Mouse (Mus musculus): ENCODE measurements around the gene Gpr19. TPM values are rescaled to one million over a fixed set of nuclear protein-coding genes. Genes with fewer than 3 reads are reported as not detected.

The Gpr19 gene
- polyA plus RNA-seq, 1 experiment, result 2.1 TPM

DNA sequence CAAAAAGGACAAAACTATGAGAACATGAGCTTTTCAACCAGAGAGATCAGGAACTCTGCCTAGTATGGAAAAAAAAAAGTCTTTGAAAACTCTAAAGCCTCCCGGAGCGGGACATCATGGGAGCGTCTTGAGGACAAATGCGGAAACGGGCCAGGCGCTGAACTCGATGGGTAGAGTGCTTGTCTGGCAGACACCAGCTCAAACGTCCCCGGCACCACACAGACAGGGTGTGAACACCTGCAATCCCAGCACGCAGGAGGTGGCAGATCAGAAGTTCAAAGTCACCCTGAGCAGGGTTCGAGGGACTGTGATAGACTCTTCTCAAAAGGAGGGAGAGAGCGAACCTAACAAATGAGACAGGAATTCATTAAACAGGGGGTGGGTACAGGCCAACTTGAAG, 37.0 kb downstream of the Gpr19 start:
- TF ChIP-seq CEBPB (IDR thresholded peaks at IDR 0.05; ENCODE audit: low read depth) (no peak), FOSL1 (IDR thresholded peaks at IDR 0.05; ENCODE audit: insufficient read depth, low read length, poor library complexity, severe bottlenecking) (no peak), MYOD1 (IDR thresholded peaks at IDR 0.05; ENCODE audit: control insufficient read depth, insufficient read length, low read depth) (no peak), USF1 (IDR thresholded peaks at IDR 0.05; ENCODE audit: low read depth) (no peak), MYOG (IDR thresholded peaks at IDR 0.05; ENCODE audit: control insufficient read depth, extremely low read depth, insufficient read length) (no peak), MAX (IDR thresholded peaks at IDR 0.05) (no peak)

DNA sequence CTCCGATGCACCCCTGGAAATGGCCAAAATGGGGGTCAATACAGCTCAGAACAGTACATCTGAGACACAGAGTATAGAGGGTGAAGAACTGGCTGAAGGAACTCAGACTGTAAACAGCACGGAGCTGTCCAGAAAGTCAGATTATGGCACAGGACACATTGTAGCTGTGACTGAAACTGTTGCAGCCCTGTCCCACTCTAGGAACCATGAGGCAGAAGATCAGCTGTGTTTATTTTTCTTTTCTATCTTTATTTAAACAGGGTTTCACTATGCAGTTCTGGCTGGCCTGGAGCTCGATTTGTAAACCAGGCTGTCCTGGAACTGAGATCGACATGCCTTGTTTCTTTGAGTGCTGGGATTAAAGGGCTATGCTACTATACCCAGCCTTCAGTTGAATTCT, 38.1 kb downstream of the Gpr19 start:
- Histone ChIP-seq H3ac (ENCODE audit: control insufficient read depth, insufficient read length, low read depth) (no peak overlapping the region), H3K27me3 (ENCODE audit: control insufficient read depth, insufficient read depth, insufficient read length) (no peaks in the 10 kb centered on the region), H3K79me3 (ENCODE audit: low read depth) (no peaks in the 10 kb centered on the region), H3K4me3 (ENCODE audit: insufficient read depth, poor library complexity, severe bottlenecking) (no peak overlapping the region), H3K79me2 (ENCODE audit: control insufficient read depth, insufficient read depth) (no peaks in the 10 kb centered on the region), H3K36me3 (ENCODE audit: control insufficient read depth, insufficient read depth) (no peaks in the 10 kb centered on the region)
- no peak for TF ChIP-seq MYOD1 (IDR thresholded peaks at IDR 0.05; ENCODE audit: control insufficient read depth, insufficient read length, low read depth)
- no peak for TF ChIP-seq USF1 (IDR thresholded peaks at IDR 0.05; ENCODE audit: low read depth)
- TF ChIP-seq FOSL1 (IDR thresholded peaks at IDR 0.05; ENCODE audit: insufficient read depth, low read length, poor library complexity, severe bottlenecking), result no peak
- TF ChIP-seq CEBPB (IDR thresholded peaks at IDR 0.05; ENCODE audit: low read depth), result no peak
- no peak for TF ChIP-seq MYOG (IDR thresholded peaks at IDR 0.05; ENCODE audit: control insufficient read depth, extremely low read depth, insufficient read length)
- no peak for TF ChIP-seq MAX (IDR thresholded peaks at IDR 0.05)

More for the DNA sequence above, 37.0 kb downstream of the Gpr19 start:
- Histone ChIP-seq H3K27me3 (ENCODE audit: control insufficient read depth, insufficient read depth, insufficient read length) (no peaks in the 10 kb centered on the region), H3K79me2 (ENCODE audit: control insufficient read depth, insufficient read depth) (no peaks in the 10 kb centered on the region), H3K36me3 (ENCODE audit: control insufficient read depth, insufficient read depth) (no peaks in the 10 kb centered on the region), H3ac (ENCODE audit: control insufficient read depth, insufficient read length, low read depth) (no peak overlapping the region), H3K4me3 (ENCODE audit: insufficient read depth, poor library complexity, severe bottlenecking) (no peak overlapping the region), H3K79me3 (ENCODE audit: low read depth) (no peaks in the 10 kb centered on the region)

GRCm38 (mm10) chr6:134859021-134859420, 39.4 kb downstream of the Gpr19 start:
- H3ac ChIP-seq (ENCODE audit: control insufficient read depth, insufficient read length, low read depth), result no peak overlapping the region
- H3K79me2 ChIP-seq (ENCODE audit: control insufficient read depth, insufficient read depth), result no peaks in the 10 kb centered on the region
- TF ChIP-seq MAX (IDR thresholded peaks at IDR 0.05) (no peak), CEBPB (IDR thresholded peaks at IDR 0.05; ENCODE audit: low read depth) (no peak), USF1 (IDR thresholded peaks at IDR 0.05; ENCODE audit: low read depth) (no peak), FOSL1 (IDR thresholded peaks at IDR 0.05; ENCODE audit: insufficient read depth, low read length, poor library complexity, severe bottlenecking) (no peak), CTCF (IDR thresholded peaks at IDR 0.05; ENCODE audit: control insufficient read depth, insufficient read depth, insufficient read length) (no peak), MYOD1 (IDR thresholded peaks at IDR 0.05; ENCODE audit: control insufficient read depth, insufficient read length, low read depth) (no peak), MYOG (IDR thresholded peaks at IDR 0.05; ENCODE audit: control insufficient read depth, extremely low read depth, insufficient read length) (no peak)
- H3K79me3 ChIP-seq (ENCODE audit: low read depth), result no peaks in the 10 kb centered on the region
- no peak overlapping the region for H3K4me3 ChIP-seq (ENCODE audit: insufficient read depth, poor library complexity, severe bottlenecking)
- H3K36me3 ChIP-seq (ENCODE audit: control insufficient read depth, insufficient read depth), result no peaks in the 10 kb centered on the region
- H3K27me3 ChIP-seq (ENCODE audit: control insufficient read depth, insufficient read depth, insufficient read length), result no peaks in the 10 kb centered on the region

- Histone ChIP-seq H3K79me3 (ENCODE audit: low read depth) (no peaks in the 10 kb centered on the region), H3K27me3 (ENCODE audit: control insufficient read depth, insufficient read depth, insufficient read length) (no peaks in the 10 kb centered on the region), H3K36me3 (ENCODE audit: control insufficient read depth, insufficient read depth) (no peaks in the 10 kb centered on the region), H3K4me3 (ENCODE audit: insufficient read depth, poor library complexity, severe bottlenecking) (no peak overlapping the region), H3ac (ENCODE audit: control insufficient read depth, insufficient read length, low read depth) (no peak overlapping the region), H3K79me2 (ENCODE audit: control insufficient read depth, insufficient read depth) (no peaks in the 10 kb centered on the region)
- no peak for TF ChIP-seq FOSL1 (IDR thresholded peaks at IDR 0.05; ENCODE audit: insufficient read depth, low read length, poor library complexity, severe bottlenecking)
- TF ChIP-seq USF1 (IDR thresholded peaks at IDR 0.05; ENCODE audit: low read depth), result no peak
- TF ChIP-seq MYOG (IDR thresholded peaks at IDR 0.05; ENCODE audit: control insufficient read depth, extremely low read depth, insufficient read length), result no peak
- no peak for TF ChIP-seq MAX (IDR thresholded peaks at IDR 0.05)
- TF ChIP-seq CTCF (IDR thresholded peaks at IDR 0.05; ENCODE audit: control insufficient read depth, insufficient read depth, insufficient read length), result no peak
- no peak for TF ChIP-seq CEBPB (IDR thresholded peaks at IDR 0.05; ENCODE audit: low read depth)
- TF ChIP-seq MYOD1 (IDR thresholded peaks at IDR 0.05; ENCODE audit: control insufficient read depth, insufficient read length, low read depth), result no peak
These were observed 42.5 kb downstream of the Gpr19 start for GRCm38 (mm10) chr6:134855926-134856325.

- no peaks in the 10 kb centered on the region for H3K79me2 ChIP-seq (ENCODE audit: control insufficient read depth, insufficient read depth)
- H3K4me3 ChIP-seq (ENCODE audit: insufficient read depth, poor library complexity, severe bottlenecking), result no peak overlapping the region
- TF ChIP-seq CEBPB (IDR thresholded peaks at IDR 0.05; ENCODE audit: low read depth) (no peak), MYOG (IDR thresholded peaks at IDR 0.05; ENCODE audit: control insufficient read depth, extremely low read depth, insufficient read length) (no peak), MAX (IDR thresholded peaks at IDR 0.05) (no peak), MYOD1 (IDR thresholded peaks at IDR 0.05; ENCODE audit: control insufficient read depth, insufficient read length, low read depth) (no peak), CTCF (IDR thresholded peaks at IDR 0.05; ENCODE audit: control insufficient read depth, insufficient read depth, insufficient read length) (no peak), FOSL1 (IDR thresholded peaks at IDR 0.05; ENCODE audit: insufficient read depth, low read length, poor library complexity, severe bottlenecking) (no peak), USF1 (IDR thresholded peaks at IDR 0.05; ENCODE audit: low read depth) (no peak)
- H3K79me3 ChIP-seq (ENCODE audit: low read depth), result no peaks in the 10 kb centered on the region
- no peaks in the 10 kb centered on the region for H3K27me3 ChIP-seq (ENCODE audit: control insufficient read depth, insufficient read depth, insufficient read length)
- no peak overlapping the region for H3ac ChIP-seq (ENCODE audit: control insufficient read depth, insufficient read length, low read depth)
- no peaks in the 10 kb centered on the region for H3K36me3 ChIP-seq (ENCODE audit: control insufficient read depth, insufficient read depth)
These were observed 43.6 kb downstream of the Gpr19 start for GRCm38 (mm10) chr6:134854782-134855181.

- TF ChIP-seq MAX (IDR thresholded peaks at IDR 0.05) (no peak), FOSL1 (IDR thresholded peaks at IDR 0.05; ENCODE audit: insufficient read depth, low read length, poor library complexity, severe bottlenecking) (no peak), MYOG (IDR thresholded peaks at IDR 0.05; ENCODE audit: control insufficient read depth, extremely low read depth, insufficient read length) (no peak), CEBPB (IDR thresholded peaks at IDR 0.05; ENCODE audit: low read depth) (no peak), MYOD1 (IDR thresholded peaks at IDR 0.05; ENCODE audit: control insufficient read depth, insufficient read length, low read depth) (no peak), USF1 (IDR thresholded peaks at IDR 0.05; ENCODE audit: low read depth) (no peak), CTCF (IDR thresholded peaks at IDR 0.05; ENCODE audit: control insufficient read depth, insufficient read depth, insufficient read length) (no peak)
- Histone ChIP-seq H3K79me3 (ENCODE audit: low read depth) (no peaks in the 10 kb centered on the region), H3K79me2 (ENCODE audit: control insufficient read depth, insufficient read depth) (no peaks in the 10 kb centered on the region), H3K36me3 (ENCODE audit: control insufficient read depth, insufficient read depth) (no peaks in the 10 kb centered on the region), H3ac (ENCODE audit: control insufficient read depth, insufficient read length, low read depth) (no peak overlapping the region), H3K4me3 (ENCODE audit: insufficient read depth, poor library complexity, severe bottlenecking) (no peak overlapping the region), H3K27me3 (ENCODE audit: control insufficient read depth, insufficient read depth, insufficient read length) (no peaks in the 10 kb centered on the region)
These were observed 48.4 kb downstream of the Gpr19 start for GRCm38 (mm10) chr6:134849985-134850384.
